Mouse (Mus musculus) MEL-GATA-1-ER (cell line): ENCODE measurements around the gene Ccdc97.

Experiments used
- DNase-seq: peaks from one replicate; pipeline ENCODE4 v3.0.0-alpha.2; 2012; ENCODE audit warnings: low read depth; ENCODE audit errors: extremely low read depth

Ccdc97 gene

DNA sequence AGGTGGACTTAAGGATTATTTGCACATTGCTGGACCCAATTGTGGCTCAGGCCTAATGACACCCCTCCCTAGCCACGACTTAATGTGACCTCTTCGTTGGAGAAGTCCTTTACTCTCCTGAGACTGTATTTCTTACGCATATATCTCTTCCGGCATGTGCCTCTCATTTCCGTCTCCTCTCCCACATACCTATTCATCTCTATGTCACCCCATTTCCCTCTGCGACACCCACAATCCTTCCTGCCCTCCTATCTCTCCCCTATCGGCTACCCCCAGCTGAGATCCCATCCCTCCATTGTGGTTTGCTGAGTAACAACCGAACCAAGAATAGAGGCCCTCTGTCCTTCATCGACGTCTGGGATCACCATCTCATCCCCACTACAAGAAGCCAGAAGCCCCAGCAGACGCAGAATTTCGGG lies 29.3 kb downstream of the Ccdc97 start:
- DNase-seq = peak; percentile 94

DNA sequence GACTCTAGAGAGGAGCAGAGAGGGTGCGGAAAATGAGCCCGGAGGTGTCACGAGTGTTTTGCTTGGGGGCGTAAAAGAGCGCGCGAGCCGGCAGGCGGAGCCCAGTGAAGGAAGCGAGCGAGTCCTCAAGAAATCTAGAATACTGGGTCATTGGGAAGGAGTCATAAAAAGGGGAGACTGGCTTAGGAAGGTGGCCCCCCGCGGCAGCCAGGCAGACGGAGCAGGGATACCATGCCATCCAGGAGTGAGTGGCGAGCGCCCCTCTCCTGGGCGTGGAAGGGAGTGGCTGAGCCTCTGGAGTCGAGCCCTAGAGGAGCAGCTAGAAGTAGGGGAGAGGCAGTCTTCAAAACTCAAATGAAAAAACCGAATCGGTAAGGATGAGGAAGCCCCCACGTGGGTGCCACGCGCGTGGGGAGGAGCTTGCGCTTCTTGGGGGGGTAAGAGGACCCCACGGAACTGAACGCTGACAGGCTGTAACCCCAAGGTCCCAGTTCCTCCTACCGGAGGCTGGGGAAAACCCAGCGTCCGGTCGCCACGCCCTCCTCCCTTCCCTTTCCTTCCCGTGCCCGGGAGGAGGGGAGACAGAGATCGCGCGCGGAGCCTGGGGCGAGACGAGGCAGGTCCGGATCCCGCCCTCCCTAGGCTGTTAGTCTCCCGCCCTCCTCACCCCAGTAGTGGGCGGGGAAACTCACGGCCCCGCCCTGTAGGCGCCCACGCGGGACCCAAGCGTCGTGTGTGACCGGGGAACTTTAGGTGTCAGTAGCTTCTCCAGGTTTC lies 29.9 kb downstream of the Ccdc97 start:
- DNase-seq = peak; percentile 81

DNA sequence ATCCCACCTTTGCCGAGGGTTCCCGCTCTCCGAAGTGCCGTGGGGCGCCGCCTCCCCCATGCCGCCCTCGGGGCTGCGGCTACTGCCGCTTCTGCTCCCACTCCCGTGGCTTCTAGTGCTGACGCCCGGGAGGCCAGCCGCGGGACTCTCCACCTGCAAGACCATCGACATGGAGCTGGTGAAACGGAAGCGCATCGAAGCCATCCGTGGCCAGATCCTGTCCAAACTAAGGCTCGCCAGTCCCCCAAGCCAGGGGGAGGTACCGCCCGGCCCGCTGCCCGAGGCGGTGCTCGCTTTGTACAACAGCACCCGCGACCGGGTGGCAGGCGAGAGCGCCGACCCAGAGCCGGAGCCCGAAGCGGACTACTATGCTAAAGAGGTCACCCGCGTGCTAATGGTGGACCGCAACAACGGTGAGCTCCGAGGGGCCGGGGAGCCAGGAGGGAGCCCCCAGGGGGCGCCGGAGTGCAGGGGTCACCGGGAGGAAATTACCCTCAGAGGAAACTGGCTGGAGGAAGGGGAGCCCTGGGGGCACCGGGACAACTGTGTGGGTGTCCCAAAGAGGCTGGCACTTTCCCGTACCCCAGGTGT lies 31.0 kb downstream of the Ccdc97 start:
- DNase-seq = no peak

DNA sequence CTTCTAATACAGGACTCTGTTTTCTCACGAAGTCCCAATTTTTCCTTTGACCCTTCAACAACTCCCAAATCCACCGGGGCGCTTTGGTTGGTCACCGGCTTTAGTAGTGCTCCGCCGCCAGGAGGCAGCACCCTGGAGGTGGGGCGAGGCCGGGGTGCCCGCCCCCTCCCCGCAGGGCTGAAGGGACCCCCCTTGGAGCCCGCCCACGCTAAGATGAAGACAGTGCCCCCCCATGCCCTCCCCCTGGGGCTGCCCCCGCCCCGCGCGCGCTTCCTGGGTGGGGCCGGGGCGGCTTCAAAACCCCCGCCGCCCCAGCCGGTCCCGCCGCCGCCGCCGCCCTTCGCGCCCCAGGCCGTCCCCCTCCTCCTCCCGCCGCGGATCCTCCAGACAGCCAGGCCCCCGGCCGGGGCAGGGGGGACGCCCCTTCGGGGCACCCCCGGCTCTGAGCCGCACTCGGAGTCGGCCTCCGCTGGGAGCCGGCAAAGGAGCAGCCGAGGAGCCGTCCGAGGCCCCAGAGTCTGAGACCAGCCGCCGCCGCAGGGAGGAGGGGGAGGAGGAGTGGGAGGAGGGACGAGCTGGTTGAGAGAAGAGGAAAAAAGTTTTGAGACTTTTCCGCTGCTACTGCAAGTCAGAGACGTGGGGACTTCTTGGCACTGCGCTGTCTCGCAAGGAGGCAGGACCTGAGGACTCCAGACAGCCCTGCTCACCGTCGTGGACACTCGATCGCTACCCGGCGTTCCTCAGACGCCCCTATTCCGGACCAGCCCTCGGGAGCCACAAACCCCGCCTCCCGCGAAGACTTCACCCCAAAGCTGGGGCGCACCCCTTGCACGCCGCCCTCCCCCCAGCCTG lies 32.0 kb downstream of the Ccdc97 start, which contains the start of gene Tgfb1:
Gene Tgfb1, plus strand, starts transcription at position 323 of the 852 bp plus-strand sequence.
- peak; percentile 56 for DNase-seq

DNA sequence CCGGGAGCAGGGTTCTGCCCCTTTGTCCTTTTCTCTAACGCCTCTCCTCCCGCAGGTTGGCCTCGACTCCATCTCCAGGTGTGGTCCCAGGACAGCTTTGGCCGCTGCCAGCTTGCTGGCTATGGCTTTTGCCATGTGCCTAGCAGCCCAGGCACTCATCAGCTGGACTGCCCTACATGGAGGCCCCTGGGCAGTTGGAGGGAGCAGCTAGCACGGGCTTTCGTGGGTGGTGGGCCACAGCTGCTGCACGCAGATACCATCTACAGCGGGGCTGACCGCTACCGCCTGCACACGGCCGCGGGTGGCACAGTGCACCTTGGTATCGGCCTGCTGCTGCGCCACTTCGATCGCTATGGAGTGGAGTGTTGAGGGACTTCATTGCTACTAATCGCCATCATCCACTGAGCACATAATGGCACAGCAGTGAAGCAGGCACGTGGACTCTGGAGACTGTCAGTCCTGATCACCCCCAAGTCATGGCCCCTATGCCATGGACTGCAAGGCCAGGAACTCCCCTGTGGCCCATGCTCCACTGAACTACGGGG lies 32.9 kb downstream of the Ccdc97 start:
- no peak for DNase-seq

DNA sequence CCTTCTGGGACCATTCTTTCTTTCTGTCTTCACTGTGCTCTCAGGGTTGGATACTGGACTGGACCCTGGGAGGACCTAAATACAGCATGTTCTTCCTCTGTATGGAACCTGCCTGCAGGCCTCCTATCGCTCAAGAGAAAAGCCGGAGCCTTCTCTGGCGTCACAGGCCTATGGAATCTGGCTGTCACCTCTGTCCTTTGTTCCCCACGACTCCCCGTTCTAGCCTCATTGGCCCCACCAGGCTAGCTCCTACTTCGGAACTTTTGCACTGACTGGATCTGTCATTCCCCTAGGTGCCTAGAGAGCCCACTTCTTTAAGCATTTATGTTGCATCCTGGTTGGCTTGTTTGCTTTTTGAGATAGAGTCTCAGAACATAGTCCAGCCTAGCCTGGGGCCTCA lies 34.2 kb downstream of the Ccdc97 start:
- no peak for DNase-seq

DNA sequence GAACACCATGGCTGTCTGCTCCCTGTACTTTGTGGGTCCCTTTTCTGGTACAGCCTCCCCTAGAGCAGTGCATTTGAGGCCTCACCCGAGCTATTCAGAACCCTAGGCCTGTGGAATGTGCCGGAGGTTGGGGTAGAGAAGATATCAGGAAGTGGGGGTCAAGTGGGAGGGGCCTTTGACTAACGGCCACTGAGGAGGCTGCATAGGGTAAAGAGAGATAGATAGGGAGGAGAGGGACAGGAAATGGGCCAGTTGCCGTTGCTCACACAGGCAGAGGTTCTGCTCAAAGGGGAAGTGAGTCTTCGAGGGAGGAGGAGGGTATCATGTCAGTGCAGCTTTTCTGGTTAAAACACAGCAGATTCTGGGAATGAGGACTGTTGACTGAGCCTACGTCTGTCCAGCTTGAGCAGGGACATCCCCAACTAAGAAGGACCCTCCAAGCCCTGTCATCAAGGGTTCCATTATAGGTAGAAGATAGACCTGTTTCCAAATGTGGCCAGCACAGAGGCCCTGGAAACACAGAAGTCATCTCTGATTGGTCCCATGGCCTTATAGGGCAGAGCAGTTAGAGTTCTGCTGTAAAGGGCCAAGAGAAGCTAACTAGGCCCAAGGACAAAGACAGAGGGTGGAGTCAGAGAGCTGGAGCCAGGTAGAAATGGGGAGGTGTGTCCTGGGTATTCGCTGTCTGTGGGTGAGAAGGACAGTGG lies 35.3 kb downstream of the Ccdc97 start:
- peak; percentile 99 for DNase-seq

DNA sequence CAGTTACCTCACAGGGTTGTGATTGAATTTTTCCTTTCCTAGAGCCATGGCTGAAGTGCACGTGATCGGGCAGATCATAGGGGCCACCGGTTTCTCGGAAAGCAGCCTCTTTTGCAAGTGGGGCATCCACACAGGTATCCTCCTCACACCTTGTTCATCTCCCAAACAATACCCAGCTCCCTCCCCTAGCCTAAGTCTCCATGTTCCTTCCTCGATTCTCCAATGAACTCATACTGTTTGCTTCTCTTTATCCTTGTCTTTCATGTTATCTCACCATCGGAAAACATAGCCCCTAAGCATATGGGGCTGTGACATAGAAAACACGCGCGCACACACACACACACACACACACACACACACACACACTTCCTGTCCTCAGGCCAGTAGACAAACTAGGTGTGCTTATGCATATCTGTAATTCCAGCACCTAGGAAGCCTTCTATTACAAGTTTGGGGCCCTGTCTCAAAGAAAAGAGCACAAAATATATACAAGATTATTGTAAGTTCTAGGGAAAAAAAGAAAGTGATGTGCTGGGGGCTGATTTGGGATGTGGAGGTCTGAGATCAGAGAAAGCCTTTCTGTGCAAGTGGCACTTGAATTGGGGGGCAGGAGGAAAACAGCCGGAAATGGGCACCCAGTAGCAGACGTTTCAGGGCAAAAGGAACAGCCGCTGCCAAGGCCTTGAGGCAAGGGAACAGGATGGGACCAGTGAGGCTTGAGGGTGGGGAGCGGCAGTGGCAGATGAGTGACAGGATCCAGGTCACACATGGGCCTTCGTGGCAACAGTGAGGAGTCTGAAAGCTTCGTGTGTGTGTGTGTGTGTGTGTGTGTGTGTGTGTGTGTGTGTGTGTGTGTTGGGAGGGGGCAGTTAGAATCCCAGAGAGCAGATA lies 37.3 kb downstream of the Ccdc97 start:
- DNase-seq = no peak

DNA sequence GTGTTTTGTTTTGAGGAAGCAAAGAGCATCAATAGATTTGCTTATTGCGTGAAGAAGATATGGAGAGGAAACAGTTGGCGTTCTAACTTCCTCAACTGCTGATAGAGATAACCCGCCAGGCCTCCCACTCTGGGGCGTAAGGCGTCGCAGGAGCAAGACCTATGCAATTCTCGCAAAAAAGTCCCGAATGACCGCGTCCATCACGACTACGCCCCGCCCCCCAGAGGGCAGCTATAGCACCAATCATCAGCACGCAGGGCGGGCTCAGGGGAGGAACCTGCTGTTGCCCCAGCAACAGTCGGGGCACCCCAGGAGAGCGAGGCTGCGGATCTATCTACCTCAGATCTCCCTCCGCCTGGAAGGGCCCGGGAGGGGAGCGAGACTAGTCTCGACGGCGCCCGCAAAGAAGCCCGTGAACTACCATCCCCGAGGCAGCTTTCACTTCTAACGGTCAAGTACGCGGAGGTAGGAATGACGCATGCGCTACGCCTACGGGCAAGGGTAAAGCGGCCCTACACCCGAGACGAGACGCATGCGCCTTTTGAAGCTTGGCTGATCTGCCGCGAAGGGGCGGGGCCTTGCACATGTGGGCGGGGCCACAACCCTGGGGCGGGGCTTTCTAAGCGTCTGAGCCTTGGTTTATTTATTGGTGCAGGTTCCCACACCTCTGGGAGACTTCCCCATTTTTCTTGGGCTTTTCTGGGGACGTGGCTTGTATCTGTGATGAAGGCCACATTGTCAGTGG lies 38.2 kb downstream of the Ccdc97 start, which contains the start of gene B9d2:
Gene B9d2, plus strand, starts transcription at position 267 of the 745 bp plus-strand sequence.
- DNase-seq = peak; percentile 99

DNA sequence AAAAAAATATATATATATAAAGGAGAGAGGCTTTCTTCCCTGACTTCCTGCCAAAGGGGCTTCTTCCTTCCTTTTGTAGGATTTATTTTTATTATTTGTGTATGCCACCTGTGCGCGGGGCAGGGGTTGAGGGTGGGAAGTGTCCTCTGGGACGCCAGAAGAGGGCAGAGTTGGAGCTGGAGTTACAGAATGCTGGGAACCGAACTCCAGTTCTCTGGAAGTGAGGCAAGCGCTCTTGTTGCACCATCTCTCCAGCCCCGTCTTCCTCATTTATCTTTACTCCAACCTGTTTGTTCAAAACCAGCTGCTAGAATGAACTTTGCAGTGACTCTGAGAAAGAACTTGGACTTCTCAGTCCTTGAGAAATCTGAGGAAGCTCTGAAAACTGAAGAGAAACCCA lies 38.9 kb downstream of the Ccdc97 start:
- DNase-seq = no peak

DNA sequence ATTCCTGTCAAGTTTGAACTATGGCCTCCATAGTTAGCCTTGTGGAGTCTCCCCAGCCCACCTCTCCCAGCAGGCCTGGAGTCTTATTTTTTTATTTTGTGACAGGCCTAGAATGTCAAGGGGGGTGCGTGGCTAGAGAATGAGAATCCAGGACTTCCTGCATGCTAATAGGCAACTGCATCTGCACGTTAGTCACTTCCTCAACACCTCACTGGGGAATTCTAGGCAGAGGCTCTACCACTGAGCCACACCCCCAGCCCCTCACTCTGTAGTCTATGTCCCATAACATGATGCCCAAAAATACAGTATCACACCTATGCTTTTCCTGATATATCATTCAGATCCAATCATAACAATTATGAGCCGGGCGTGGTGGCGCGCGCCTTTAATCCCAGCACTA lies 41.9 kb downstream of the Ccdc97 start:
- DNase-seq = no peak

DNA sequence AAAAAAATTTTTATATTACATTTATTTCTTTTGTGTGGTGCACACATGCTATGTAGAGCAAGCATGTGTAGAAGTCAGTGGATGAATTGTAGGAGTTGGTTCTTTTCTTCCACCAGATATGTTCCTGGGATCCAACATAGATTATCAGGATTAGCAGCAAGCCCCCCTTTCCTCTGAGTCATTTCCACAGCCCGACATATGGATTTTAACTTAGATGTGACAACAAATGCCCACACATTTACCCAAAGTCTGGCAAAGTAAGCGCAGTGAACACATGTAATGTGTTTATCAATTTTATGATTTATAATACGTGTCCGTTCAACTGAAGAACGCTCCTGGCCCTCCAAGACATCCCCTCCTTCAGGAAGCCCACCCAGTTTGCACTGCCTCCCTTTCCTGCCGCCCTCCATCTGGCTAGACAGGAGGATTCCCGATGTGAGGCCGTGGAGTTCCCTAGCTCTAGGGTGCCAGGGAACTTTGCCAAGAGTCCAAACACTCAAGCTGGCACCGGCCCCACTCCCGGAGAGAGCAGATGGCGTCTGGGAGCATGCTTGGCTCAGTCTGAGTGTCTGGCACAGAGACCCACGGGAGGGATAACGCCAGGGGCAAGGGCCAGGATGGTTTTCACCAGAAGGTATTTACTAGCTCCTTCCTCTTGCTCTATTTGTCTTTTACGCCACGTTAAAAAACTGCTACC lies 42.7 kb downstream of the Ccdc97 start:
- DNase-seq = no peak

DNA sequence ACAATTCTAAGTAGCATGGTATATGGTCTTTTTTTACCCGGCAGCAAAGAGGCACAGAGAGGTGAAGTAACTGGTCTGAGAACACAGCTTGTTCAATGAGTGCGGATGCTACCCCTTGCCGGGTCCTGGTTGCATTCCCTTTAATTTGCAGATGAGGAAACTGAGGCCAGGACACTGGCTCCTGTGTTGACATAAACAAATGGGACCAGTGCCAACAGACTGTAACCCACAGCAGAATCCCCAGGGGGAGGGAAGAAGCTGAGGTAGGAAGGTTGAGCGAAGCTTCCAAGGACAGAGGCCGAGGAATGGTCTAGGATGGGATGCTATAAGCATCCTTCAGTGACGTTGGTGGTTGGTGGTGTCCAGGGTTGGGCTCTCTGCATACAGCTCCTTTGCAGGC lies 43.5 kb downstream of the Ccdc97 start:
- no peak for DNase-seq

DNA sequence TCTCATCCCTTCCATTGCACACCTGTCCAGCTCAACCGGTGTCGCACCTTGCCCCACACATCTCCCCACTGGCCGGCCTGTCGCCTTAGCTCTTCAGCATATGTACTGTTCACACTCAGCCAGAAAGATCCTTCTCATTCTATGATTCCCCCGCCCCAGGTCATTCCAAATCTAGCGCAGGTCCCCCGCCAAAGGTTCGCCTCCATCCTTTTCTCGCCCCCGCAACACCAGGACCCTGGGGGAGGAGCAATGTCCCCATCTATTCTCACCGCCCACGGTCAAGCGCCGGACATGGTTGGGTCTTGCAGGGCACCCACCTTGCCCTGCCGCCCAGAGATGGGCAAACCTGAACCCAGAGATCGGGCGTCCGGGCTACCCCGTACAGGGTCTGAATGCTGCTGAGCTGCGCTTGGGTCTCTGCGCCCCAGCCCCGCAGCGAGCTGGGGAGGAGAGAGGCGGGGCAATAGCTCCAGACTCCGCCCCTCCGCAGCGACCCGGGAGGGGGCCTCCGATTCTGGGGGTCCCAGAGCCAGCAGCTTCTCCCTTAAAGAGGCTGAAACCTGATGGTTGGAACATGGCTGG lies 44.1 kb downstream of the Ccdc97 start, which contains the start of gene Tmem91:
Gene Tmem91, minus strand, starts transcription at position 448 of the 582 bp plus-strand sequence.
- no peak for DNase-seq

DNA sequence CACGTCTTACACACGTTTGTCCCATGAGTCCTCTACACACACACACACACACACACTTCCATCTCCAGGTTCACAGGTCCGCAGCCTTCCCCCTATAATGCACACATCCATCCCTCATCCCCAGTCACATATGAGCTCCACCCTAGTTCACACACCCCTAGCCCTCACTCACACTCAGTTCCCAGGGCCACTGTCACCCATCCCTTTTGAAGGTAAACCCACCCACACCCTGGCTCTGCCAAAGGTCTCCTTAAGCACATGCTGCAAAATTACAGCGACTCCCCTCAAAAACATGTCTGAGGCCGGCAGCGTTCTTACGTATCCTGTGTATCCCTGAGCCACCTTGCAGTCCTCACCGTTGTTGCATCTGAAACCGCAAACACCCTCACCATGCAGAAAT lies 44.6 kb downstream of the Ccdc97 start:
- no peak for DNase-seq

DNA sequence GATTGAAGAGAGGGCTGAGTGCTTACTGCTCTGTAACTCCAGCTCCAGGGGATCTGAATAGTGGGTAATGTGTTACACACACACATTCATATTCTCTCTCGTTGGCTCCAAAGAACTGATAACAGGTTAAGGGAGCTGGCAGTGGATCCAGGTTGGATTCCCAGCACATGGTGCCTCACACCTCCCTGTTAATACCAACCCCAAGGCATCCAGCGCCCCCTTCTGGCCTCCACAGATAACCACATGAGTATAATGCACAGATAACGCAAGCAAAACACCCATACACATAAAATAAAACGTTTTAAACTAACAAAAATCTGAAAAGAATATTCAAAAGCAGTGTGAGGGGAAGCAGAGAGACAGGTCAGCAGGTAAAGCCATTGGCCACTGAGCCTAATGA lies 46.4 kb downstream of the Ccdc97 start:
- no peak for DNase-seq

DNA sequence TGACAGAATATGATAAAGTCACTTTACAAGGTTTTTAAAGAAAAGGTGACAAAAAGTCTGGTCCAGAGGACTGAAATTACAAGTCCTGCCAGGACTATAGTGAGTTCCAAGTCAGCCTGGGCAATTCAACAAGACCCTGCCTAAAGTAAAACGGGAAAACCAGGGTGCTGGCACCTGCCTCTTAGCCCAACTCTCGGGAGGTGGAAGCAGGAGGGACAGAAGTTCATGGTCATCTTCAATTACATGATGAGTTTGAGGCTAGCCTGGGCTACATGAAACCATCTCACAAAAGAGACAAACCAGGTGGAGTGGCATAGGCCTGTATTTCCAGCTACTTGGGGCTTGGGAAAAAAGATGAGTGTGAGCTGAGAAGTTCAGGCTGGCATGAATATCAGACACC lies 47.2 kb downstream of the Ccdc97 start:
- no peak for DNase-seq

DNA sequence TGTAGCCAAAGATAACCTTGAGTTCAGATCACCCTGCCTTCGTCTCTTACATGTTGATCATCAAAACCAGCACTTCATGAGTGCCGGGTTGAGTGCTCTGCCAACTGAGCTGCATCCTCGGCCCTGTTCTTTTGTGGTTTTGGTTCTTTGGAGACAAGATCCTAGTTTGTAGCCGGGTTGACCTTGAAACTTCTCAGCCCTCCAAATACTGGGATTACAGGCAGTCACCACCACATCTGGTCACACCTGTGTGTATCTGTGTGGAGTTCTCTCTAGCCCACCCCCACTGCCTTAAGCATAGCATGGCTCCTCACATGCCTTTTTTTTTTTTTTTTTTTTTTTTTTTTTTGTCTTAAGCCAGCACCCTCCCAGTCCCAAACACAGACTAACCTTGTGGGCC lies 48.8 kb downstream of the Ccdc97 start:
- no peak for DNase-seq
